Mouse (Mus musculus) thymus, adult 18-20 months (tissue): ENCODE data around the gene Spp2.

Experiments used
- DNase-seq, 2 experiments: peaks; one replicate each; pipeline ENCODE4 v3.0.0; 2022; ENCODE audit warnings: mixed read lengths in 2 of 2

Gene Spp2

DNA sequence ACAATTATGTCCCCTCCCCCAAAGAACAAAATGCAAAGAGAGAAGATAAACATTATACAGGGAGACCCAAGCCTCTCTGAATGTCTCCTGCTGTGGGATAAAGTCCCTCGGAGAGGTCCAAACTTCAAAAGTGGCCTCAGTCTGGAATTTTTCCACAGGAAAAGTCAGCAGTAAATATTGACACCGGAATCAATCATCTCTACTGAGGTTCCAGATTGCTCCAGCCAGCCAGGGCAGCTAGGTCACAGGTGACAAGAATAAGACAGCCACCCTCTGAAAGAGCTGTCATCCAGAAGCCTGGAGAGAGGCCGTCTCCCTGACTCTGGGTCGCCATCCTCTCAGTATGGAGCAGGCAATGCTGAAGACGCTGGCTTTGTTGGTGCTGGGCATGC is at the start of gene Spp2:
Spp2 (plus strand) TSS at position 155 of the 392 bp plus-strand sequence.
- no peak for DNase-seq

DNA sequence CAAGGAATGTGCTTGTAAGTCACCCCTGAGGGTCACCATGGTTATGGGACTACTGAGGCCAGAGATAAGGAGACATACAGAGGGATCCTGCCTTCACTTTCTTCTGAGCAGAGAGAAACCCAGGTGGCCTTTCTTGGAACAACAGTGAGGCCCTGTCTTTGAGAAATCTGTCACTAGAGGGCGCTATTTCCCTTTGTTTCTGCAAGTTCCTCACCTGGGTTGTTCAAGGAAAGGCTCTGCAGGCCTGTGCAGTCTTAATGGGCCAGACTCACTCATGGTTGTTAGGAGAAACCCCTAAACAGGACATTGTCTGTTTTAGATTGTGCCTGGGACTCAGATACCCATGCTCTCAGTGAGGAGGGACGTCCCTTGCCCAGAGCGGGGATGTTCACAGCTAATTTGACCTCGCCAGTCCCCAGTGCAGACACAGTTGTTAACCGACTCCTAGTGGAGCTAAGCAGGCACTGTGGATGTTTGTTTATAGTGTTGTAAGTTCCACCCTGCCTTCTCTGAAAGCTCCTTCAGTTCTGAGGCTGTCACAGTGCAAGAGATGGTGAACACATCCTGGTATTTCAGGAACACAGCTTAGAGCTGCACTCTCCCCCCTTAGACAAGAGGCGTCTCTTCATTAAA is 49.2 kb upstream of the Spp2 start:
- DNase-seq: no peak

GRCm38 (mm10) chr1:88358102-88358654 is 48.6 kb upstream of the Spp2 start:
- no peak for DNase-seq

DNA sequence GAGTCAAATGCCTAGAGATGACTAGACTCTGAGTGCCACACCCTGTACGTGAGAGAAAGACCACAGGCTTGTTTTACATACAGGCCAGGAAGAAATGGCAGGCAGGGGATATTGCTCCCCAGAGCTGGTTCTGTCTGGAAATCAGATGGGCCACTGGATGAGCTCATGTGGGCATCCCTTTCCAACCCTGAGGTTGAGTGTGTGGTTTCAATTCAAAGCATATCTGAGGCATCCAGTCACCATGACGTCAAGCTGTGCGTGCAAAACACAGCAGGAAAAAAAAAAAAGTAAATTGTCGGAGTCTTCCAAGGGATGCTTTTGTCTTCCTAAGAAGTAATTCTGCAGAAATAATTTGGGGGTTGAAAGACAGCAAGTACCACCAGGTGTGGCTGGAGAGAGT is 45.7 kb upstream of the Spp2 start:
- DNase-seq: no peak

- no peak for DNase-seq
Observed at GRCm38 (mm10) chr1:88366881-88367644, 39.7 kb upstream of the Spp2 start.

- no peak for DNase-seq
Observed at GRCm38 (mm10) chr1:88378446-88378845, 28.3 kb upstream of the Spp2 start.

- DNase-seq: no peak
Observed at GRCm38 (mm10) chr1:88391632-88392031, 15.1 kb upstream of the Spp2 start.

DNA sequence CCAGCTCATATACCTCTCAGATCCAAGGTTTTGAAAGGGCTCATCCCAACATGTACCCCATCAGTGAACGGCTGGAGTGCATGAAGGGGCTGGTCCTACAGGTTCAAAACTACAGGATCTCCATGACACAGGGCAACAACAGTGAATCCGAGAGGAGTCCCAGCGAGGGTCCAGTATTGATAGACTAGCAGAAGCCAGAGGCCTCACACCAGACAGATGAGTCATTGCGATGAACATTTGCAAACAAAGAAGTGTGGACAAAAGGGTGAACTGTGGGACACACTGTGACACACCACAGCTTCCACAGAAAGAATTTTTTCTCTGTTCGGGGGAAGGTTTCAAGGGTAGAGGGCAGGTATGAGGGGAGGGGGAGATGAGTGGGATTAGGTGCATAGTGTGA is 13.4 kb upstream of the Spp2 start:
- DNase-seq: no peak

DNA sequence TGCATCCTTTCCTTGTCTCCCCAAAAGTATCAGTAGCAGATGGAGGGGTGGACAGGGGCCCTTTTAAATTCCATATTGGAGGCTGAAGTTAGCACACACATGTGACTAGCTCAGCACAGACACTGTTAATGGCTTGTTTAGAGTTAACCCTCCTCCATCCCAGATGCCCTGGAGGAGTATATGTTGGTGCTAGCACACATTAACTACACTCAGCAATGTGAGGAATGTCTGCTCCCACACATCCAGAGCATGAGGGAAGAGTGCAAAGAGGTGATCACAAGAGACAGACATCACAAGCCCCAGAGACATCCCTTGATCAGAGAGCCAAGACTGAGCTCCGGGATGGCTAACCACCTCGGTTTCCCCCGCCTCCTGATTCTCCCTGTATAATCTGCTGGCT is 3.4 kb upstream of the Spp2 start:
- DNase-seq: no peak

GRCm38 (mm10) chr1:88406078-88406806 is 519 bp upstream of the Spp2 start:
- DNase-seq: no peak

DNA sequence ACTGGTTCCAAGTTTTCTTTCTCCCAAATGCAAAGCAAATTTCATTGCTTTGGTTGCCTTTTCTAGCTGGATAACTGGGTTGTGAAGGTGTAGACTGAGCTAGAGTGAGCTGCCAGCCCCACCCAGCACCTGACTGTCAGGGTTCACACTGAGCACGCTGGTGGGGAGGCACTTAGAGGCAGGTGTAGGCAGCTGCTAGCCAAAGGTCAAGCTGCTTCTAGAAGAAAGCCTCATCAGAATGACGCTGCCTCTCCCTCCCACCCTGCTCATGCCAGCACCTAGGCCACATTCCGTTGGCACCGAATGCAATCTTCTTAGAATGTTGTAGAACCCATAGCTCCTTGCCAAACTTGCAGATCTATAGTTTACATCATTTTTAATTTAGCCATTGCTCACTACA is 1.6 kb downstream of the Spp2 start:
- no peak for DNase-seq

DNA sequence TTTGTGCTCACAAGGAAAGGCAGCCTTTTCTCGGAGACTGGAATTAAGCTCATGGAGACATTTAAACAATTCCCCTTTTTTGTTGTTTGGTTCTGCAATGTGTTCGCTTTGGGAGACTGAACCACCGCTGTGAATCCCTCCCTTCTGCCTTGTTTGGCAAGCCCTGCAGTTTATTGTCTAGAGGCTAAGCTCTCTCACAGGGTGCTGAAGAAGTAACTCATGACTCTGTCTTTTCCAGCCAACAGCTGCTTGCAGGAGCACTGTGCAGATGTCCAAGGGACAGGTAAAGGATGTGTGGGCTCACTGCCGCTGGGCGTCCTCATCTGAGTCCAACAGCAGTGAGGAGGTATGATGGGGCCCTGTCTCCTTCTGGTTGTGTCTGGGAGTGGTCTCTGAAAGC is 5.3 kb downstream of the Spp2 start:
- no peak for DNase-seq

- DNase-seq: no peak
Observed at GRCm38 (mm10) chr1:88418943-88419342, 12.2 kb downstream of the Spp2 start.

DNA sequence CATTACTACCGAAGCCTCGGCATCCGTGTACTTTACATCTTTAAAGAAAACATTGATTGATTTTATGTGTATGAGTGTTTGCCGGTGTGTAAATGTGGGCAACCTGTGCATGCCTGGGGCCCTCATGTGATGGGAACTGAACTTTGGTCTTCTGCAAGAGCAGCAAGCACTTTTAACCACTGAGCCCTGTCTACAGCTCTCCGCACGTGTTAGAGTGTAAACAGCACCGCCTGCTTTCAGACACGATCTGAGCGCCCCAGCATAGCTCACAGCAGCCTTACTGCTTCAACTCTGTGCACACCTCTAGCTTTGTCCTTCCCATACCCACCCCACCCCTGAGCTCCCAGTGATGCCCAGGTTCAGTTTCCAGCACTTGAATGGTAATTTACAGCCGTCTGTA is 15.3 kb downstream of the Spp2 start:
- DNase-seq: no peak

- no peak for DNase-seq
Observed at GRCm38 (mm10) chr1:88422846-88423395, 16.2 kb downstream of the Spp2 start.

GRCm38 (mm10) chr1:88424602-88425252 is 18.0 kb downstream of the Spp2 start:
- peak; percentile 30 to 39 for DNase-seq

DNA sequence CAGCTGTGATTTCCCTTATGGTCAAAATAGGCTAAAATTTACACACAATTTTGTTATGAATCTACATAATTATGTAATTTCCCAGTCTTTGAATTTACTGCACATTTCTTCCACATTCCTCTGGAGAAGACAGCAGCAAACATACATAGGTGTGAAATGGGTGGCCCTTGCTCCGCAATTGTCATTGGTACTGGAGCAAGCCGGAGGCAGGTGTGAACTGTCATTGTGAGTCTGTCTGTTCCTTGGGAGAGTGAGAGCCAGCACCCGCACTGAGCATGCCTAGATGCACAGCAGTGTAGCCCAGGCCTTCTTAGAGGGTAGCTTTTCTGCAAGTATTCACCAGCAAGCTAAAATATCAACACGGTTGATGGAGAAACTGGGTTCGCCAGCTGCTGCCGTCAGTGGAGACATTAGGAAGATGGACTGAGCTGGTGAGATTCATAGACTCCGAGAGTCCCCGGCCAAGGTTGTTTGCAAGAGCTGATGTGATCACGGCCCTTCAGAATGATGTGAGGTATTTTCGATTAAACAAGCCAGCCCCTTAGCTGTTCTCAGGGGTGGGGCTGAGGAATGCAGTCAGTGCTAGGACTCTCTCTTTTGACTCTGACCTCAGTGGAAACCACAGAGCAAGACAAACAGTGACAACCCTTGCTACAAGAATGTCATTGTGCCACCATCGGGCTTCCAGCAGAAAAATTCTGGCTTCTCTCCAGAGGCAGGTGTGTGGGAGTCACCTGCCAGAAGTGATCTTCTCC is 21.4 kb downstream of the Spp2 start:
- no peak for DNase-seq

GRCm38 (mm10) chr1:88429413-88429812 is 22.7 kb downstream of the Spp2 start:
- DNase-seq: no peak

DNA sequence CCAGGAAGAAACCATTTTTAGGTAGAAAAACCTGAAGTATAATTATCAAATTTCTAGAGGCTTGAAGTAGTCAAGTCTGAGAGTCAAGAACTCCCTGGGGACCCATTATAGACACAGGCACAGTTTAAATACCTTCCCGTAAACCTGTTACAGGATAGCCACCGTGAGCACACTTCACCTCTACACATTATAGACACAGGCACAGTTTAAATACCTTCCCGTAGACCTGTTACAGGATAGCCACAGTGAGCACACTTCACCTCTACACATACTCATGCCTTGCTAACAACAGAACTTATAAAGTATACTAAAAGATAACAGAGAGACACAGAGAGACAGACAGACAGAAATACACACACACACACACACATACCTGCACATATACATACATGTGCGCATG is 24.5 kb downstream of the Spp2 start:
- DNase-seq: no peak

DNA sequence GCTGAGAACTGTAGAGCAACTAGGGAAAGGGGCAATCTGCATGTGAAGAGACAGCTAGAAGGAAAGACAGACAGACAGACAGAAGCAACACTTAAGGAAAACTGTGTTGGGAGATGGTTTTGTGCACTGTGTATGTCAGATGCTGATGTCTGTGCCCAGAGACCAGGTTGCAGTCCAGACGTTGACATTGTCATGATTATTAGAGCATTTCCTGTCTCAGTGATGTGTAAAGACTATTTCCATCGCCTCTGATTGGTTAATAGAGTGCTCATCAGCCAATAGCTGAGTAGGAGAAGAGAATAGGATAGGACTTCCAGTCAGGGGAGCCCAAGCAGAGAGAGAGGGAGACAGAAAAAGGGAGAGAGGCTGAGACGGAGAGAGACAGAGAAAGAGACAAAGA is 25.8 kb downstream of the Spp2 start:
- no peak for DNase-seq

DNA sequence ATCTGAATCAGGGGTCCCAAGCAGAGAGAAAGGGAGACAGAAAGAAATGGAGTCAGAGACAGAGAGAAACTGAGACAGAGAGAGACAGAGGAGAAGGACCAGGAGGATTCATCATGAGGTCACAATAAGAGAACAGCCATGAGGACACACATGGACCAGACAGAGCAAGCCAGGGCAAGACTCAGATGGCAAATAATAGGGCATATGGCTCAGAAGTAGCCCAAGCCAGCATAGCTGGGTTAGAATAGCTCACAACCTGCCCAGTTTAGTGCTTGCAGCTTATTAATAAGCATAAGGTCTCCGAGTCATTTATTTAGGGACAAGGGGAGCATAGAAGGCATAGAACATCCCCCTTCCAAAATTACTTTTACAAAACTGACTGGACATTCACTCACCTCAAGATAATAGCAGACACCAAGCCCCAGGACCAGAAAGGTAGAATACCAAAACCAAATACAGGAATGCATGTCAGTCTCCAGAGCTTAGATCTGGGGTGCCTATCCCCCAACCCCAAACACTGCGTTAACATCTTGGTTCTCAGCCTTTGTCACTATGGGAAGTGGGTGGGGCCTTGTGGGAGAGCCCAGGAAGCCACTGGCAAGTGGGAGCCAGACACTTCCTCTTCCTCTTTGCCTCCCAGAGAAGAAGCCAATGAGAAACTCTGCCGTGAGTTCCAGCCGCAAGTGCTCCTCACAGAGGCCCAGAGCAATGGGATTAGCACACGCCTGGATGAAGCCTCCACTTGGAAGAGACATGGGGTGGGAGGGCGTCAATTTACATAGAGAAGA is 26.5 kb downstream of the Spp2 start:
- DNase-seq: no peak
